Mouse (Mus musculus): ENCODE data around the gene Rpf2.

Rpf2 gene

GRCm38 (mm10) chr10:40249625-40250024 lies 2.8 kb upstream of the Rpf2 start:
- no peak for DNase-seq (ENCODE audit: low spot score)

DNA sequence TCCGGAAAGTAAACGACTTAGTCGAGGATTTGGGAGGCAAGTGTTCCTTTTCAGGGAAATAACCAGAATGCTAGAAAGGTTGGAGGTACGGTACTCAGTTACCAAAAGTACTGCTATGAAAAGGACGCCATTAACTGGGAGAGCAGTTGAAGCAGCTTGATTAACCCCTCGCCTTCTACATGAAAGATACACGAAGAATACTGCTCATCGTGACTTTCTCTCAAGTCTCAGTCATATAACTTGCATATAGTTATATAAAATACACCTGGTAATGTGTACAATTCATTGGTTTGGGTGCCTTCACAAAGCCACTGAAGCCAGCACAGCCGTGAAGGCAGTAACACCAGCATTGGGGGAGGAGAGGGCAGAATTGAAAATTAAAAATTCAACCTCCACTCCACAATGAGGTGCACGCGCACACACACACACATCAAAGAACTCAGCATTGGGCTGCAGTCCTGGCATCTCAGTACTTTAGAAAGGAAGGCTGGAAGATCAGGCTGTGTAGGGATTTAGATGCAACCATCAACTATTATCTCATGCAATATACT lies 405 bp upstream of the Rpf2 start:
- no peak for DNase-seq (ENCODE audit: low spot score)

- DNase-seq (ENCODE audit: low spot score), result no peak
Observed at GRCm38 (mm10) chr10:40237826-40238225, 9.0 kb downstream of the Rpf2 start.

- DNase-seq (ENCODE audit: low spot score), result no peak
Observed at GRCm38 (mm10) chr10:40233241-40233640, 13.6 kb downstream of the Rpf2 start.

DNA sequence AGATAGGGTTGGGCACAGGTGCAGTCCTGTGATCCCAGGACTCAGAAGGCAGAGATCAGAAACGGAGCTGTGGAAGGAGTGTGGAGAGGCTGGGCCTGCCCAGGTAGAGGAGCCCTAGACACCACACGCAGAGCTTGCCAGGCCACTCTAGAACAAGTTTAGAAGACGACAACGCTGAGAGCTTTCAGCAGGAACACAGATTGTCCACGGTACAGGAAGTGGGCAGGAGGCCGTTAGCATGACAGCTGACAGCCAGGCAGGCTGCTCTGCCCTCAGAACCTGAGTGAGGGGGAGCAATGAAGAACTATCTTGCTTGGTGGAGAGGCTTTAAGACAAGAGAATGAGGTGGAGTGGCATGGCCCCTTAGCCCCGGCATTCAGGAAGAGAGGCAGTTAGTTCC lies 14.4 kb downstream of the Rpf2 start:
- no peak for DNase-seq (ENCODE audit: low spot score)

DNA sequence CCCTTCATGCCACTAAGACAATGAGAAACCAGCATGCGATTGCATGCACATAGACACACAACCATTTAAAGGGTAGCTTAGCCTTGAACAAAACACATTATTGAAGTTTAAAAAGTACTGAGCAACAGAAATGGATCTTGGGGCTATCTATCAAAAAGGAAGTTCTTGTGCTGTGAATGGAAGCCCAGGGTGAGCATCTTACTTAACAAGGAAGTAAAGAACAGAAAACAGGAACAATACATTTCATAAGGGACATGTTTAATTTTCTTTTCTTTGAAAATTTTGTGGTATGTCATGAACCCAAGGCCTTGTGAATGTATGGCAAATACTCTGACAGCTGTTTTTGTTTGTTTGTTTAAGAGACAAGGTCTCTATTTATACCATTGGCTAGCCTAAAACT lies 17.1 kb downstream of the Rpf2 start:
- no peak for DNase-seq (ENCODE audit: low spot score)

GRCm38 (mm10) chr10:40227660-40228303 lies 19.1 kb downstream of the Rpf2 start:
- DNase-seq (ENCODE audit: low spot score), result peak; percentile 20

GRCm38 (mm10) chr10:40218874-40219273 lies 28.0 kb downstream of the Rpf2 start:
- no peak for DNase-seq (ENCODE audit: low spot score)

- DNase-seq (ENCODE audit: low spot score), result peak; percentile 94
Observed at GRCm38 (mm10) chr10:40212443-40213169, 34.2 kb downstream of the Rpf2 start.

- DNase-seq (ENCODE audit: low spot score), result no peak
Observed at GRCm38 (mm10) chr10:40195001-40195400, 51.8 kb downstream of the Rpf2 start.

- no peak for DNase-seq (ENCODE audit: low spot score)
Observed at GRCm38 (mm10) chr10:40192010-40192935, 54.6 kb downstream of the Rpf2 start.

DNA sequence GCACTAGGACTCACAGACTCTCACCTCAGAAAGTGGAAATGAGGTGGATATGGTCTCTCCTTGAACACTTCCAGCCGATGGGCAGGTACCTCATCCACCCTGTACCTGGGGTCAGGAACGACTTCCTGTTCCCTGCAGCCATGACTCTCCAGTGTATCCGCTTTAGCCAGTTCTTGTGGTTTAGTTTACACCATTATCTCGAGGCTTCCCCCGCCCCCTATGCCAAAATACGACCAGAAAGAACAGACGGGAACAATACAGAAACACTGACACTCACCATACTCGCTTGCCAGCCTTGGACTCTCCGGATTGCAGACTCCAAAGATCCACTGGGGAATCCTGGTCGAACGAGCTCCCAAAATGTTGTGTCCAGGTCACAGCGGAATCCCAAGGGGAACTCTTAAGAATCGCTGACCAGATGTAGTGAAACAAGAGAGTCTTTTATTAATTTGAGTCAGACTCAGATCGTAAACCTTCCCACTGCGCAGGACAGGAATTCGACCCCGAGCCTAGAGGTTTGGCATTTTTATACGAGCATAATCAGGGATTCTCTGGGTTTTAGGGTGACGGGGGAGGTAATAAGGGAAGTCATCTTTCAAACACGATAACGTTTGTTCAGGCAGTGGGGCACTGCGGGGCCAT lies 55.4 kb downstream of the Rpf2 start:
- DNase-seq (ENCODE audit: low spot score), result no peak

- no peak for DNase-seq (ENCODE audit: low spot score)
Observed at GRCm38 (mm10) chr10:40190871-40191270, 56.0 kb downstream of the Rpf2 start.

GRCm38 (mm10) chr10:40189689-40190088 lies 57.1 kb downstream of the Rpf2 start:
- no peak for DNase-seq (ENCODE audit: low spot score)

GRCm38 (mm10) chr10:40188831-40189230 lies 58.0 kb downstream of the Rpf2 start:
- DNase-seq (ENCODE audit: low spot score), result no peak

DNA sequence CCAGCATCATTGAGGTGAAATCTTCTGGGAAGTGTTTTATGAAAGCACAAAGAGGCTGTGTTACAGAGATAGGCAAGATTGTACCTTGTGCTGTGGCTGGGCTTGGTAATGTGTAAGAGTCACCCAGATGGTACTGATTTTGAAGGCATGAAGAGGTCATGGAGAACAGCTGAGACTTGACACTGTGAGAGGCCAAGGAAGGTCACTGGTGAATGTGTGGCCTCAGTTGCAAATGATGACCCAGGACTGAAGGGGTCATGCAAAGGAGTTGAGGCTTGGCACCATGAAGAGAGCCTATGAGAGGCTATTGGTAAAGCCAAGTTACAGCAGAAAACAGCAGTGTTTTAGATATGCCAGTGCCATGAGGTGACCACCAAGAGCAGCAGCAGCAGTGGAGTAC lies 60.9 kb downstream of the Rpf2 start:
- DNase-seq (ENCODE audit: low spot score), result no peak

DNA sequence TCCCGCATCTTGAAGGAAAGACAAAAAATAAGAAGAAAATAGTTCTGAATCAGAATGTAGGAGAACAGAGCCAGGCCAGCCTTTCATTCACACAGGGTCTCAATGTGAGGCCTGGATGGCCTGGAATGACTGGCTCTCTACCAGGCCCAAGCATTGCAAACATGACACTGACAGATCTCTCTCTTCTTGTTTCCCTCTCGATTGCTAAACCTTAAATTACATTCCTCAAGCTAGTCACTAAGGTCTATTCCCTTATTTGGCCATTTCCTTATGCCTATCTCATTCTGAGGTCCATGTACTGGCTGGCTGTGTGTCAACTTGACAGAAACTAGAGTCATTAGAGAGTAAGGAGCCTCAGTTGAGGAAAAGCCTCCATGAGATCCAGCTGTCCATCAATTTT lies 66.8 kb downstream of the Rpf2 start:
- DNase-seq (ENCODE audit: low spot score), result no peak

DNA sequence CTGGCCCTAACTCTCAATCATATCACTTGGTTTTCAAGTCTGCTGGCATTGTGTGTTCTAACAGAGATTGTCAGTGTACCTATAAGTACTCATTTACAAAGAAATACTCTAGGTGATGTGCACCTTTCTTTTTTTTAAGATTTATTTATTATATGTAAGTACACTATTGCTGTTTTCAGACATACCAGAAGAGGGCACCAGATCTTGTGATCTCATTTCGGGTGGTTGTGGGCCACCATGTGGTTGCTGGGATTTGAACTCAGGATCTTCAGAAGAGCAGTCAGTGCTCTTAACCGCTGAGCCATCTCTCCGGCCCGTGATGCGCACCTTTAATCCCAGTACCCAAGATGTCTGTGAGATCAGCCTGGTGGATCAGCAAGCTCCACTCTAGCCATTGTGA lies 67.7 kb downstream of the Rpf2 start:
- no peak for DNase-seq (ENCODE audit: low spot score)

- peak; percentile 68 for DNase-seq (ENCODE audit: low spot score)
Observed at GRCm38 (mm10) chr10:40177323-40177962, 69.4 kb downstream of the Rpf2 start.
